Mouse (Mus musculus) right cerebral cortex, postnatal 14 days (tissue): ENCODE data around the gene Actl6a.

Source experiments
- DNase-seq: peaks from one replicate; pipeline ENCODE4 v3.0.0; 2022

The Actl6a gene

GRCm38 (mm10) chr3:32749820-32750579, 43.9 kb downstream of the Actl6a start:
- DNase-seq, result no peak

- no peak for DNase-seq
Observed at GRCm38 (mm10) chr3:32754384-32754915, 48.4 kb downstream of the Actl6a start.

- no peak for DNase-seq
Observed at GRCm38 (mm10) chr3:32759212-32759611, 53.1 kb downstream of the Actl6a start.

- DNase-seq, result no peak
Observed at GRCm38 (mm10) chr3:32762962-32763361, 56.9 kb downstream of the Actl6a start.

GRCm38 (mm10) chr3:32763902-32764301, 57.8 kb downstream of the Actl6a start:
- DNase-seq, result no peak

GRCm38 (mm10) chr3:32770781-32771180, 64.7 kb downstream of the Actl6a start:
- DNase-seq, result no peak
